Mouse (Mus musculus) C2C12 (cell line): Measurements from ENCODE around the gene Grik3.
"Not testable (repeated sequence)": the region's sequence is repeated elsewhere in the genome, so short reads cannot be mapped to it uniquely, and the experiment has no call there.

Source experiments
- CEBPB ChIP-seq: IDR thresholded peaks from one replicate; pipeline ENCODE4 v1.6.1; 2011; ENCODE audit warnings: low read depth, mild to moderate bottlenecking, control low read depth, moderate library complexity
- CTCF ChIP-seq: IDR thresholded peaks from one replicate; pipeline ENCODE4 v1.5.1; 2011; ENCODE audit not compliant: control insufficient read depth, insufficient read depth, insufficient read length
- FOSL1 ChIP-seq: IDR thresholded peaks from one replicate; pipeline ENCODE4 v1.8.0; 2011; ENCODE audit warnings: mild to moderate bottlenecking, low read length; ENCODE audit not compliant: poor library complexity, insufficient read depth, severe bottlenecking
- MYOG ChIP-seq: IDR thresholded peaks from one replicate; pipeline ENCODE4 v1.6.1; 2011; ENCODE audit not compliant: control insufficient read depth, insufficient read length; ENCODE audit errors: extremely low read depth
- USF1 ChIP-seq: IDR thresholded peaks from one replicate; pipeline ENCODE4 v1.6.1; 2011; ENCODE audit warnings: low read depth, mild to moderate bottlenecking, control low read depth, moderate library complexity

- TF ChIP-seq CTCF, MYOG, USF1, CEBPB, FOSL1: not testable (repeated sequence)
Measured at GRCm38 (mm10) chr4:125608896-125609295, 118.4 kb downstream of the Grik3 start.
